Mouse (Mus musculus) heart, embryonic 11.5 days (tissue): Measurements from ENCODE around the gene Zfp286. TPM values are rescaled to one million over a fixed set of nuclear protein-coding genes. Genes with fewer than 3 reads are reported as not detected.

Experiments used
- ATAC-seq: fragments of 200-750 bp; cut with Nextera tagmentation; replicated peaks from 2 replicates; pipeline ENCODE4 v1.8.0; 2017; ENCODE audit warnings: moderate library complexity; ENCODE audit not compliant: insufficient number of reproducible peaks, low FRiP score, low TSS enrichment
- H3K27ac ChIP-seq: fragments of 300-500 bp; sonication (generic); 2 replicates; pipeline ENCODE4 v1.5.1; 2014; ENCODE audit warnings: mild to moderate bottlenecking, low read depth, low read length
- H3K27me3 ChIP-seq: fragments of 300-500 bp; sonication (generic); 2 replicates; pipeline ENCODE4 v1.6.1; 2014; ENCODE audit warnings: mild to moderate bottlenecking, low read length, mixed read lengths; ENCODE audit not compliant: control insufficient read depth, insufficient read depth
- H3K36me3 ChIP-seq: fragments of 300-500 bp; sonication (generic); 2 replicates; pipeline ENCODE4 v1.6.1; 2014; ENCODE audit warnings: mild to moderate bottlenecking, low read length, moderate library complexity, mixed read lengths; ENCODE audit not compliant: control insufficient read depth, insufficient read depth
- H3K4me1 ChIP-seq: fragments of 300-500 bp; sonication (generic); 2 replicates; pipeline ENCODE4 v1.6.1; 2014; ENCODE audit warnings: low read length; ENCODE audit not compliant: control insufficient read depth, insufficient read depth
- H3K4me2 ChIP-seq: fragments of 300-500 bp; sonication (generic); 2 replicates; pipeline ENCODE4 v1.6.1; 2014; ENCODE audit warnings: mild to moderate bottlenecking, moderate library complexity
- H3K4me3 ChIP-seq: fragments of 300-500 bp; sonication (generic); 2 replicates; pipeline ENCODE4 v1.5.1; 2014; ENCODE audit warnings: low read depth, low read length
- H3K9ac ChIP-seq: fragments of 300-500 bp; sonication (generic); 2 replicates; pipeline ENCODE4 v1.6.1; 2014; ENCODE audit warnings: mild to moderate bottlenecking, low read depth, low read length, moderate library complexity
- H3K9me3 ChIP-seq: fragments of 300-500 bp; sonication (generic); replicated peaks from 2 replicates; pipeline ENCODE4 v1.6.1; 2016; ENCODE audit warnings: low read length; ENCODE audit not compliant: control insufficient read depth
- WGBS: fragments of 180-500 bp; shearing (Covaris S2); extraction: QIAGEN DNeasy Blood & Tissue Kit; methylation state at CpG from one replicate; pipeline ENCODE4 v1.1.7; 2014; ENCODE audit not compliant: insufficient replicate concordance; 5-methylcytosine and 5-hydroxymethylcytosine counted together
- polyA plus RNA-seq: library from polyadenylated mRNA; unstranded; fragments of >200 nt; fragmentation: Nextera tagmentation; extraction: Ambion mirVana; gene quantifications from 2 replicates; pipeline ENCODE4 v1.2.1, GENCODE M21; 2014

Zfp286 gene
- polyA plus RNA-seq, 1 experiment from 2014 or later: 12.9 TPM

DNA sequence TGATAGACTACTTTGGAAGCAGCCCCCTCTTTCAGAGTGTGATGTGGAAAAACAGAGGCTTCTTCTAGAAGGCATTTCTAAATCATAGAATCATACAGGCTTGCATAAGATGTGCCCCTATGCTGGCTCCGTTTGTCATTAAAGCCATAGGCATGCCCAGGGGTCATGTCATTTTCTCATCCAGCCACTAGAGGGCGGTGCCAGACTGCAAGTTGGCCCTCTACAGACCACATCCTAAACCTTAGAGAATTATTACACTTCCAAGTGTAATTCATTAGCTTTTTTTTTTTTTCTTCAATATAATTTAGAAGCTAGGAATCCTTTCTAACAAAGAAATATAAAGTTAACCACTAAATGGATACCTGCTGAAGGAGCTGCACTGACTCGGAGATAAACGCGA is 45.2 kb downstream of the Zfp286 start:
- Histone ChIP-seq H3K9me3 (no peaks in the 10 kb centered on the region), H3K27me3 (peaks cover 18% of the 10 kb centered on the region), H3K9ac (no peak overlapping the region), H3K4me1 (no peaks in the 10 kb centered on the region), H3K36me3 (no peaks in the 10 kb centered on the region), H3K27ac (no peak overlapping the region), H3K4me3 (no peak overlapping the region), H3K4me2 (no peak overlapping the region)
- ATAC-seq: no peak
- WGBS: 45% methylated on average over 5 of the region's 5 CpGs

DNA sequence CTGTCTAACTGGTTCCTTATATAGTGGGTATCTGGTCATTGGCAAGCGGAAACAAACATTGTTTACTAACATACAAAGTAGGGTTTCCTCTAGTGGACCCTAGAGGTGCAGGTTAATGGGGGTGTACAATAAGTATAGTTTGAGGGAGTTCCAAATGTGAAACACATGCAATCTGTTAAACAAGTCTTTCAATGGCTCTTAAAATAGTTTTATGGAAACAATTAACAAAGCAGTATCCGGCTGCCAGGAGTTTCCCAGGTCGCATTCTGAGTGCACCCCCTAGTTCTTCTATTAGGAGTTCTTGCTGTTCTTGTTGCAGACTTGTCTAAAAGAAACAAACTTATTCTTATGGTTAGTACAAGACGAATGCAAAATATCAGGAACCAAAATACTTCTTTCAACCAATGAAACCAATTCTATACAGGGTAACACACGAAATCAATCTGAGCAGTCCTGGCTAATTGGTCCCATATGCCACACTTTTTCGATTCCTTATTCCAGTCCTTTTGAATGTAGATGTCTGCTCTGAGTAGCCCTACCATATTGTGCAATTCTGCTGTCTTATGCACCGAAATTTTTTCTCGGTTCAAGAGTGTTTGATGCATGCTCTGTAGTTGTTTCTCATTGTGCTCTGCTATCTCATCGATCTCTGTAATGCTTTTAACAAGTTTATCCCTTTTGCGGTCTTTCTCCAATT is 46.9 kb downstream of the Zfp286 start:
- Histone ChIP-seq H3K27me3 (peaks cover 11% of the 10 kb centered on the region), H3K4me1 (no peaks in the 10 kb centered on the region), H3K4me2 (no peak overlapping the region), H3K9ac (no peak overlapping the region), H3K36me3 (no peaks in the 10 kb centered on the region), H3K27ac (no peak overlapping the region), H3K9me3 (no peaks in the 10 kb centered on the region), H3K4me3 (no peak overlapping the region)
- 70% methylated on average over 10 of the region's 10 CpGs for WGBS
- no peak for ATAC-seq

DNA sequence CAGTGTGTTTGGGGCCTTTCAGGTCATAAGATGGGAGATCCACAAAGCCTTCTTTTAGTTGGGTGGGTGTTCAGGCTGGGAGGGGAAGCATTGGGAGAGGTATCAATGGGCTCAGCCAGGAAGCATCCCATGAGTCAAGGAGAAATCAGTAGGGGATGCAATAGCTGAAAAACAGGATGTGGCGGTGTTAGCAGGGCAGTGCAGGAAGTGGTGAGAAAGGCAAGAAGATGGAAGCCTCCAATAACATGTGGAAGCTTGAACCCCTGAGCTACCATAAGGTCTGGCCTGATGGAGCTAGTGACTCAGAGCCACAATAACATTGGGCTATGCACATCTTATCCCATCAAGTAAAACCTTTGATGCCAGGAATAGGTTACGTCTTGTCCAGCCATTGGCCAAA is 48.1 kb downstream of the Zfp286 start:
- H3K9me3 ChIP-seq: no peaks in the 10 kb centered on the region
- no peaks in the 10 kb centered on the region for H3K36me3 ChIP-seq
- no peak overlapping the region for H3K4me2 ChIP-seq
- no peak overlapping the region for H3K9ac ChIP-seq
- ATAC-seq: no peak
- H3K4me1 ChIP-seq: no peaks in the 10 kb centered on the region
- H3K27ac ChIP-seq: no peak overlapping the region
- 77% methylated on average over 2 of the region's 2 CpGs for WGBS
- H3K27me3 ChIP-seq: peaks cover 4% of the 10 kb centered on the region; the same call in 1 of the 2 replicates
- H3K4me3 ChIP-seq: no peak overlapping the region

DNA sequence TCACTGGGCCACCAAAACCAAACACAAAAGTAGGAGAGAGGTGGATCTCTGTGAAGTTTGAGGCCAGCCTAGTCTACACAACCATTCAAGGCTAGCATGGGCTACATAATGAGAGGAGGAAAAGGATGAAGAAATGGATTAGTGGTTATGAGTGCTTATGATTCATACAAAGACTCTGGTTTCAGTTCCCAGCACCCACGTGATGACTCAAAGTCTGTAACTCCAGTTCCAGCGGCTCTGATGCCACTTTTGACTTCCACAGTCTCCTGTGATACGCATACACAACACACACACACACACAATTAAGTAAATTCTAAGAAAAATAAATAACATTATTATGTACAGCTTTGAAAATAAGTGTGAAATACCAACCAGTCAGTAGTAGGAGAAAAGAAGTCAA is 56.6 kb downstream of the Zfp286 start:
- WGBS: 76% methylated on average over 3 of the region's 3 CpGs
- H3K4me2 ChIP-seq: no peak overlapping the region

DNA sequence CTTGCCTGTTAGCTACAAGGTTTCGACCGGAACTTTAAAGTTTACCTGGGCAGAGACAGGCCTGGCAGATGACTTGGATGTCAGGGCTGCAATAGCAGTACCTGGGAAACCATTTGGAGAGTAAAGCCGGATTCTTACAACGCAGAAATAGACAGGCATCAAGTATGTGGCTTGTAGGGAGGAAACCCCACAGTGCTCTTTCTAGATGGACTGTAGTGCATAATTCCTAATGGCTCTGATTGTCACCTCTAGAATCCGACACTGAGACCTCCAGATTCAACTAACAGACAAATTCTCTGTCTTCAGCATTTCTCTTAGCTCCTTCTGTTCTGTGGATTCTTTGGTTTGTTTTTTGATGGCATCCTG is 57.3 kb downstream of the Zfp286 start:
- Histone ChIP-seq H3K36me3 (no peaks in the 10 kb centered on the region), H3K4me2 (peak overlapping the region; percentile 76), H3K4me3 (peak overlapping the region; percentile 63), H3K27me3 (no peaks in the 10 kb centered on the region), H3K9ac (no peak overlapping the region), H3K4me1 (no peaks in the 10 kb centered on the region), H3K9me3 (no peaks in the 10 kb centered on the region), H3K27ac (no peak overlapping the region)
- 23% methylated on average over 5 of the region's 5 CpGs for WGBS
- no peak for ATAC-seq

More for the DNA sequence above, 56.6 kb downstream of the Zfp286 start:
- Histone ChIP-seq H3K27me3 (no peaks in the 10 kb centered on the region), H3K36me3 (no peaks in the 10 kb centered on the region), H3K4me3 (no peak overlapping the region), H3K27ac (no peak overlapping the region), H3K9me3 (no peaks in the 10 kb centered on the region), H3K9ac (no peak overlapping the region), H3K4me1 (no peaks in the 10 kb centered on the region)
- no peak for ATAC-seq

DNA sequence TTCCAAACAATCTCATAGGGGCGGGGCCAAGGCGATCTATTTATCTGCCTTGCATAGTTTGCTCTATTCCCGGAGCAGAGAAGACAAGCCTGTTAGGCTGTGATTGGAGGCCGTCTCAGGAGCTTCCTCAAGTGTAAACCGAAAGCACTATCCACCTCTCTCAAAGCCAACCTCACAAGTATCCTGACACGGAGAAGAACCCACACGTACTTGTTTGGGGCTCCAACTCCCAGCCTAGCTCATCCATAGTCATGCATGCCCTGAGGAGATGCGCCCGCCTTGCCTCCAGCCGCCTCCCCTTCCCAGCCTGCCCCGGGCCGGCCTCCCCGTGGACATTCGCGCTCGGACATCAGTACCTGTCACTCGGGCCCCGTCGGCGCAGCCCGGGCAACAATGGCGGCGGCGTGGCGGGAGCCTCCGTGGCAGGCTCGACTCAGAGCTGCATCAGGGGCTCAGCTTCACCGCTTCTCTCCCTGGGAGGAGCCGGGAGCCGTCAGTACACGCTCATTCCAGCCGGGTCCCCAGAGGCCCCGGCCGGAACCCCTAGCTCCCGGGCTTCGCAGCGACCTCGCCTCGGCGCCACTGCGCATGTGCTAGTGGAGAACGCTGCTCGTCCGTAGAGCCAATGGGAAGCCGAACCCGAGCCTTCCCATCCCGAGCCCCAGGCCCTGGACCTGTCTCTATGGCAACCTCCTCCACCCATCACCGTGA is 57.8 kb downstream of the Zfp286 start, which contains the start of gene Zfp287:
Gene Zfp287, minus strand, starts transcription at position 595 of the 711 bp plus-strand sequence.
- Histone ChIP-seq H3K36me3 (no peaks in the 10 kb centered on the region), H3K27me3 (no peaks in the 10 kb centered on the region), H3K9ac (peak within 1 kb of the TSS; percentile 70), H3K9me3 (no peaks in the 10 kb centered on the region), H3K4me3 (peak within 1 kb of the TSS; percentile 63), H3K4me1 (no peaks in the 10 kb centered on the region), H3K4me2 (peak within 1 kb of the TSS; percentile 76), H3K27ac (no peak within 1 kb of the TSS)
- peak; percentile 71 for ATAC-seq
- WGBS: 2% methylated on average over 48 of the region's 48 CpGs

DNA sequence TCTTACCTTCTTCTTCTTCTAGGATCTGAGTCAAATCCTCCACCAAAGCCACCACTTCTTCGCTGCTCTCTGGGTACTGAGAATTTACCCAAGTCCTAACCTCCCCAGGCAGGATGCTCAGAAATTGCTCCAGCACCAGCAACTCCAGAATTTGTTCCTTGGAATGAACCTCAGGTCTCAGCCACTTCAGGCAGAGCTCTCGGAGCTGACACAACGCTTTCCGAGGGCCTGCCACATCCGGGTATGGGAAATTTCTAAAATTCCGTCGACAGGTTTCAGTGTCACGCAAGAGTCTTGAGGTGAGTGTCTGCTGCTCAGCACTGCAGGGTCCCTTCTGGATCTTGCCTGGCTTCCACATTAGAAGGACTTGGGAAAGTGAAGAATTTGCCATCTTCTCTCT is 61.0 kb downstream of the Zfp286 start:
- Histone ChIP-seq H3K9me3 (no peaks in the 10 kb centered on the region), H3K4me1 (no peaks in the 10 kb centered on the region), H3K36me3 (peaks cover 3% of the 10 kb centered on the region; the same call in 1 of the 2 replicates), H3K4me3 (no peak overlapping the region), H3K4me2 (no peak overlapping the region), H3K27me3 (no peaks in the 10 kb centered on the region), H3K27ac (no peak overlapping the region), H3K9ac (no peak overlapping the region)
- ATAC-seq: no peak
- WGBS: 74% methylated on average over 8 of the region's 8 CpGs

DNA sequence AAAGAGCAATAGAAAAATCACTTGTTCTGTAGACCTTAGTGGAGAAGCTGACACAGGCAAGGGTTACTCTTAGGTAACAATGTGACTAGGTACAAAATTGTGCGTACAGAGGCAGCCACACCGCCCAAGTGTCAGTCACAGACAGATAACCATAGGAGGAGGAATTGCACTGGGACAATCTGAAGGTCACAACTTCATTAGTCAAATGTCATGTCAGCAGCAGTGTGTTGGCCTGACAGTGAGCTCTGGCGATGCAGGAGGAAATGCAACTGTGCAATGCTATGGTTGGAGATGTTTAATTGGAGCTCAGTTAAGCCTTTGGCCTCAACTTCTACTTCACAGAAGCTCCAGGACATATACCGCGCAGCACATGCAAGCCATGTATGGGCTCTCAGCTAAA is 78.6 kb downstream of the Zfp286 start:
- H3K4me1 ChIP-seq: peaks cover 4% of the 10 kb centered on the region; the same call in 1 of the 2 replicates
- H3K9me3 ChIP-seq: no peaks in the 10 kb centered on the region
- 64% methylated on average over 5 of the region's 5 CpGs for WGBS
- no peak overlapping the region for H3K9ac ChIP-seq
- H3K27me3 ChIP-seq: no peaks in the 10 kb centered on the region
- no peak overlapping the region for H3K4me2 ChIP-seq
- H3K36me3 ChIP-seq: peaks cover 19% of the 10 kb centered on the region
- no peak overlapping the region for H3K27ac ChIP-seq
- H3K4me3 ChIP-seq: no peak overlapping the region
- no peak for ATAC-seq
